Mouse (Mus musculus): ENCODE results near the gene Chrm4.

Gene Chrm4

DNA sequence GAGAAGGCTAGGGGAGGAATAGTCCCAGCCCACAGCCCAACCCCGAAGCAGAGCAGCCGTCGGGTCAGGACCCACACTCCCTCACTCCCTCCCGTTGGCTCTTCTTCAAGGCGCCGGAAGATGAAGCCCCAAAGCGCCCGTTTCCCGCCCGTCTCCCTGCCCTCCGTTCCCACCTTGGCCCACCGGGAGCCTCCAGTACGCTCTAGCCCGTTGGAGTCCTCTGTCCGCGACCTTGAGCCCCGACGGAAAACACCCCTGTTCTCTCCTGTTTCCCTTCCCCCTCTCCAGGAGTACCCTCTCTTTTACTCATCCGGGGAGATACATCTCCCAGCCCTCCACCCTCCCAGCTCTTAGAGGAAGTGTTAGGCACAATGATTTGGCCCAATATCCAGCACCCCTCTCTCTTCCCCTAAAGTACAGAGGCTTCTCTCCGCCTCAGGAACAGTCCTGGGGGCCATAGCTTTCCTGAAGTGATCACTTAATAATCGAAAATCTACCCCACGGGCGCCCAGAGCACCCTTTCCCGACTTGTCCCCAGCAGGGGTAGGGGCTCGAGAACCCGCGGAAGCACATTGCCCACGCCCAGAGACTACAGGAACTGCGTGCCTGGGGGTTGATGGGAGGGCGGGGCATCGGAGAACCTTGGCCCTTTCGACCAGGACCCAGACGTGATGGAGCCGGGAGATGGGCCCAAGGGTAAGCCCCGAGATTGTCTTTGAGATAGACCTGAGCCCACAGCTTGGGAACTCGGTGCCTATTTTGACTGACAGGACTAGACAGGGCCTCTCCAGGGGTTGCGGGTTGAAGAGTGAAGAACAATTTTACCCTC is 4.2 kb upstream of the Chrm4 start:
- no peak for DNase-seq (ENCODE audit: low spot score)

DNA sequence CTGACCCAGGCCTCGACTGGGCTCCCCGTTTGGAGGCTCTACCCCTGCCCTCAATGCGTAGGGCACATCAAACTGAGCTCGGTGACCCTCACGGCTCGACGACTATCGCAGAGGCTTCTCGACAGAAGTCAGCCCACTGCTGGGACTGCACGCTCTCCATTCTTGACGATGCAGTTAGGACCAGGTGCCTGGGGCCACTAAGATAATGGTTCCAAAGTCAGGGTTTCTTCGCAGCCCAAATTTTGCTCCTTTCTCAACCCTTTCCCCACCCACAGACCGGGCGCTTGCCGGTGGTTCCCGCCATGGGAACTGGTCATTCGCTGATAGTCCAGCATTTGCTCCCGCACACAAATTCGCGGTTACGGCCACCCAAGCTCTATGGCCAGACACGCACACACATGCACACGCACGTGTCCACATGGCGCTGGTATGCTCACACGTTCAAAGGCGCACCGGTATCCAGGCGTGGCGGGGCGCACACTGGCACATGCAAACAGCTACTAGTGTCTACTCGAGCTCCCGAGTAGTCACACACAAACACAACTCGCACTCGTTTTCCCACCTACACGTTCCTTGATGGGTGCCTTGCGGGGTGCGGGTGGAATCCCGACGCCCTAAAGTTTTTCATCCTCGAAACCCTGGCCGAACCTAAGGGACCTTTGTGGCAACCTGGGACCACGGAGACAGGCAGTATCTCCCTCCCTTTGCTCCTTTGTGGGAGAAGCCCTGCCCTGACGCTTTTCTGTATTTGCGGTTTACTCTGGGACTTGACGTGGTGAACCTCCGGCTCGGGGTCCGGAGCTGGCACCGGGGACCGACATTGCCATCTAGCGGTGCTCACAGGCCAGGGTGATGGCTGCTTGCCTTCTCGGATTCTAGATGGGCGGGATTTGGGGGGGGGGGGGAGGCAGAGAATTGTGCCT is 3.4 kb upstream of the Chrm4 start:
- DNase-seq (ENCODE audit: low spot score): no peak

DNA sequence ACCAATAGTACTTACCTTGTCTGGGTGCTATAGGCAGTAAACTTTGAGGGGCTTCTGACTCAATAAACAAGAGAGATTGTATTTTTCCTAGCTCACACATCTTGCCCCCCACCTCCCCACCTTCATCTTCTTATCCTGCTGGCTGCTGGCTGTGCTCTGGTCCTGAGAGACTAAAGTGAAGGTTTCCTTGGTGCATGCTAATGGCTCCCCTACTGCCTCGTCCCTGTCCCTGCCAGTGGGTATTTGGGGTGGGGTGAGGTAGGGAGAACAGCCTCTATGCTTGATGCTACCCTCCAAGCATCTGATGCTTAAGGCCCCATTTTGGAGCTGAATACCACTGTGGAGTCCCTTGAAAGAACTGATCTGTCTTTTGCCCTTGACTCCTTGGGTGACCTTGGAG is 2.3 kb upstream of the Chrm4 start:
- DNase-seq (ENCODE audit: low spot score): no peak

DNA sequence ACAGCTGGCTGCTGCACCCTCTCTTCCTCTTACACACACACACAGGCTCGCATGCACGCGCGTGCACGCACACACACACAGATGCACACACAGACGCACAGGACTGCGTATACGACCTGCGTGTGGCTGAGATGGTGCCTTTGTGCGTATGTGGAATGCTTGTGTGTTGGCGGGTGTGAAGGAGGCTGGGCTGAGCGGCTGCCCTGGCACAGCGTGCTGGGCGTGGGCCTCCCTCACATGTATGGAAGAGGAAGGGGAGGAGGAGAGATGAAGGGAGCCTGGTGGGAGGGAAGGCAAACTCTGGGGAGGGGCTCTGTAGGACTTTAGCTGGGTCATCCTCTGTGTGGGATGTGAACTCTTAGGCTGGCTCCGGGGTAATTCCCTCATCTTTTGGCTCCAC is 1.6 kb upstream of the Chrm4 start:
- DNase-seq (ENCODE audit: low spot score): no peak

DNA sequence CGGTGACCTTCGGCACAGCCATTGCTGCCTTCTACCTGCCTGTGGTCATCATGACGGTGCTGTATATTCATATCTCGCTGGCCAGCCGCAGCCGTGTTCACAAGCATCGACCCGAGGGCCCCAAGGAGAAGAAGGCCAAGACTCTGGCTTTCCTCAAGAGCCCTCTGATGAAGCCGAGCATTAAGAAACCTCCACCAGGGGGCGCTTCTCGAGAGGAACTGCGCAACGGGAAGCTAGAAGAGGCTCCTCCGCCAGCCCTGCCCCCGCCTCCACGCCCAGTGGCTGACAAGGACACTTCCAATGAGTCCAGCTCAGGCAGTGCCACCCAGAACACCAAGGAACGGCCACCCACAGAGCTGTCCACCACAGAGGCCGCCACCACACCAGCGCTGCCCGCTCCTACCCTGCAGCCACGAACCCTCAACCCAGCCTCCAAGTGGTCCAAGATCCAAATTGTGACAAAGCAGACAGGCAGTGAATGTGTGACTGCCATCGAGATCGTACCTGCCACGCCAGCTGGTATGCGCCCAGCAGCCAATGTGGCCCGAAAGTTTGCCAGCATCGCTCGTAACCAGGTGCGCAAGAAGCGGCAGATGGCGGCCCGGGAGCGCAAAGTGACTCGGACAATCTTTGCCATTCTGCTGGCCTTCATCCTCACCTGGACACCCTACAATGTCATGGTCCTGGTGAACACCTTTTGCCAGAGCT is 931 bp downstream of the Chrm4 start:
- no peak for DNase-seq (ENCODE audit: low spot score)

DNA sequence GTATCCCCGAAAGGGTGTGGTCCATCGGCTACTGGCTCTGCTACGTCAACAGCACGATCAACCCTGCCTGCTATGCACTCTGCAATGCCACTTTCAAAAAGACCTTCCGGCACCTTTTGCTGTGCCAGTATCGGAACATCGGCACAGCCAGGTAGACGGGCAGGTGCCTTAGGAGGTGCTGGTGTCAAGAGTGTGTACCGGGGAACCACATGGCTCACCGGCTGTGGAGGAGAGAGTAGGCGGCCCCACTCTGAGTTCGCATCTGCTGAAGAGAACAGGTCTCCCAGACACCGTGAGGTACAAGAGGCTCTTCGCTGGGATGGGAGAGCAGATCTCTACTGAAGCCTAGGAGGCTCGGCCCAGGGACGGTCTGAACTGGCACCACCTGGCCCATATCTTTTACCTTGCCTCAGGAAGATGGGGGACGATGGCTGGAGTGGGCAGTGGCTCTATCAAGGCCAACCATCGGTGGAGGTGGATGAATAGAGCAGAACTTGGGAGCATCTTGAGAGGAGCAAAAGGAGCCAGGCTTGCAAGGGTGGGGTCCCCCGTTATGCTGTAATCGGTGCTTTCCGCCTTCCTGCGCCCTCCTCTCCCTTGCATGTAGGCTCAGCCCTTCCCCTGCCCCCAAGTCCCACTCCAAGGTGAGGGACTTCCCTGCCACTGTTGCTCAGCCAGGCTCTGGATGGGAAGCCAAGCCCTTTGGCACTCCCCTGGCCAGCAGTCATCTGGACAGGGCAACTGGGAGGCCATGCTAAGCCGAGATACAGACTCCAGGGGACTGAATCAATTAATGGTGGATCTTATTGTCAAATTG is 1.7 kb downstream of the Chrm4 start:
- DNase-seq (ENCODE audit: low spot score): no peak

DNA sequence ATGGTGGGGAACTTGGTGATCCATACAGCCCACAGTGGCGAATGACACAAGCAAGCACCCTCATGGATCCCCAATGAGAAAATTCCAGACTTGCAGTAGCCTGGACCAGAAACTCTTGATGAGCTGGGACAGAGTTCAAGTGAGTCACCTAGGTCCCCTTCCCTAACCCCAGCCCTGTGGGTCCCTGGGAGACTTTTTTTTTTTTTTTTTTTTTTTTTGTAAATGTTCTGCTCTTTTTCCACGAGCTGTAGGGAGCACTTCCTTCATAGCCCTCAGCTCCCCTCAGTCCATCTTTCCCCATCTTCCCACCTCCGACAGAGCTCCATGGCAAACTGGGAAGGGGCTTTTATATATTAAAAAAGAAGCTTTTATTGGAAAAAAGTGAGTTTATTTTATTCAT is 2.4 kb downstream of the Chrm4 start:
- no peak for DNase-seq (ENCODE audit: low spot score)

DNA sequence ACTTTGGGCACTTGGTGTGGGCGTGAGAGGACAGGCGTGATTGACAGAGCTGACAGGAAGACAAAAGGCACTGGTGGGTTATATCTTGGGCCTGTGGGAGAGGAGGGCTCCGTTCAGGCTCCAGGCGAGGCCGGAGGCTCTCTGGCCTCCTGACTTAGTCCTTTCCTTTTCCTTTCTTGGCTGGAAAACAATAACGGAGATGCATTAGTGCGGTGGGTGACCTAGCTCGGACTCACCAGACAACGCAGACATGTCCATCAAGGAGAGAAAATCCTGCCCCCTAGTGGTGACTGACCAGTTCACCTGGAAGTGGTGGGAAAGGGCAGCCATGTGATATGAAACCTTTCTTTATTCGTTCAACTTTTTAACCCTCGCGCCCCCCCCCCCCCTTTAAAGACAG is 2.9 kb downstream of the Chrm4 start:
- no peak for DNase-seq (ENCODE audit: low spot score)

DNA sequence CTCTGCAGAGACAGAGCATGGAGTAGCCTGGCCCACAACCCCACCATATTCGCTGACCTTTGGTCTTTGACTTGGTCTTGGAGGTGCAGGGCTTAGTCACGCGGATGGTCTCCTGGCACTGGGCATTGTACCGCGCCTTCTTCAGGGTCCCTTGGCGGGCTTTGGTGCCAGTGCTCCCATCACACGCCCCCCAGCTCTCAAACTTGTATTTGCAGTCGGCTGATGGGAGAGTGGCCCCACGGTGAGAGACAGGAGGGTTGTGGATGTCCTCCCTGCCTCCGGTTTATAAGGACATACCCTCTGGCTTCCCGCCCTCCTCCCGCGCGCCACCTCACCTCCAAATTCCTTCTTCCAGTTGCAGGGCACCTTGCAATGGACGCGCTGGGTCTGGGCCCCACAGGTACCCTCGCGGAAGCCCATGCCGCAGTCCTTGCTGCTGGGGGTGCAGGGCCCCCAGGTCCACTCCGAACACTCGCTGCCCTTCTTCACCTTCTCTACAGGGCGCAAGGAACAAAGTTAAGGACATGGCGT is 3.8 kb downstream of the Chrm4 start:
- DNase-seq (ENCODE audit: low spot score): no peak

DNA sequence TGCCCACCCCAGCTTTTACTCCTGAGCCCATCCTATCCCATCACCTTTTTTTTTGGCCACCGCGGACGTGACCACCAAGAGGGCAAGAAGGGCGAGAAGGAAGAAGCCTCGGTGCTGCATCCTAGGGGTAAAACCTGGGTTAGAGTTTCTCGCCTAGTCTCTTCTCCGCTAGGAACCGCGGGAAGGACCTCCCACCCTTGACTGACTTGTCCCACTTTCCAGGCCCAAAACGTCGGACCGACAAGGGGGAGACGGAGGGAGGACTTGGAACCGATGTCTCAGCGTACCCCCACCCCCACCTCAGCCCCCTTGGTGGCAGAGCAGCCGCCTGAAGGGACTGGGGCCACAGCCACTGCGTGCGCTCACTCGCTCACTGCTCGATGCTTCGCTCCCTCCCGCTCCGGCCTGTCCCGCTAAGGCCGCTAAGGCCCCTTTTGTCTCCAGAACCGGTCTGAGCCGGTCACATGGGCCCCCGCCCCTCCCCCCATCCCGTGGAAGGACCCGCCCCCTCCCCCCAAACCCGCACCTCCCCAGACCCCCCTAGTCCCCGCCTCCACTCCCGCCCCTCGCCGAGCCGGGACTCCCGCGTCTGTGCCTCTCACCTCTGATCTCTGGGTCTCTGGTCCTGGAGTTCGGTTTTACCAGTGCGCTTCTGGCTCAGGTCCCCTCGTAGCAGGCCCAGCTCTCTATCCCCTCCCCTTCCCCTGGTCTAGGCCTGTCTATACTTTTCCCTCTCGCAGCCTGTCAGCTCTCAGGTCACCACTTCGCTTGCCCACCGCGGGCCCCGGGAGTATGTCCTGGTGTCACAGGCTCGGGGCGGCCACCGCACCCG is 4.5 kb downstream of the Chrm4 start:
- DNase-seq (ENCODE audit: low spot score): peak; percentile 60

DNA sequence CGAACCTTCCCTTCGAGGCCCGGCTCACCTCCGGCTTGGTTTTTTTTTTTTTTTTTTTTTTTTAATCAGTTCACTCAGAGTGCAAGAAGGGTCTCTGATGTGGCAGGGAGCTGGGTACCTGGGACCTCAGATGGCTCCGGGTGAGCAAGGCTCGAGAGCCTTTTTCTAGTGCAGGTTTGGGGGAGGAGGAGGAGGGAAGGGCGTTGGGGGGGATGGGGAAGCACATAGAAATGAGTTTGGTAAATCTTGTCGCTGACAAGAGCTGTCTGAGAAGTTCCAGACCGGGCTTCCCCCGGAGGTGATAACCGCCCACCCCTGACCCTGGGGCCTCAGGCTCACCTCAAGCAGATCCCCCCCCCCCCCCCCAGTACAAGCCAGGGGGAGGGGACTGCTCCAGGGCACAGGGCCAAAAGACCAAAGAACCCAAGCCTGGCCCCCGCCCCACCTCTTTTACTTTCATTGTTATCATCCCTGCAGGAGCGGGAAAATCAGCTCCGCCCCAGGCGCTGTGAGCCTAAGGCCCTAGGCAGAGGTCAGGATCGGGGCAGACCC is 5.2 kb downstream of the Chrm4 start, which contains the start of gene Mdk:
Gene Mdk (minus strand): TSS at position 138 of the 552 bp plus-strand sequence.
- DNase-seq (ENCODE audit: low spot score): no peak

DNA sequence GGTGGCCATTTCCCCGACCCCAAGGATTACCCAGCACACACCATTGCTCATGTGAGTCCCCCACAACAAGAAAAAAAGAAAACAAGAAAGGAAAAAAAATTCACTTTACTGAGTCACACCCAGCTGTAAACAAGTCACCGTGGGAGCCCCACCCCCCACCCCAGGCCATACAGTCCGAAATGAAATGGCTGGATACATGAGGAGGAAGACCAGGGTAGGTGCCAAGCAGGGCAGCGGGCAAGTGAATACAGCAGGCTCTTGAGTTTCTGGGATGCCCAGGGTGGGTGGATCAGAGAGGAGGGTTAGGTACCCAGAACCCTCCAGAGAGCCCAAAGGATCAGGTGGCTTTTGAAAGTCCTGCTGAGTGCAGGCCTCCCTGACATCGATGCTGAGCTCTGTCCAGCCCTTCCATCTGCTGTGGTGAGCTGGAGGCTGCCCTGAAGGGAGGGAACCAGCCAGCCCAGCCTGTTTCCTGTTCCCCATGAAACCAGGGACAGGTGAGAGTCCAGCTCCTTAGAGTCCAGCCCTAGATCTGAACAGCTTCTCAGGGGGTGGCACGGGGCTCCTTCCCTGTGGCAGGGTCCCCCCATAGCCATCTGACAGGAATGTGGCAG is 5.8 kb downstream of the Chrm4 start:
- no peak for DNase-seq (ENCODE audit: low spot score)

DNA sequence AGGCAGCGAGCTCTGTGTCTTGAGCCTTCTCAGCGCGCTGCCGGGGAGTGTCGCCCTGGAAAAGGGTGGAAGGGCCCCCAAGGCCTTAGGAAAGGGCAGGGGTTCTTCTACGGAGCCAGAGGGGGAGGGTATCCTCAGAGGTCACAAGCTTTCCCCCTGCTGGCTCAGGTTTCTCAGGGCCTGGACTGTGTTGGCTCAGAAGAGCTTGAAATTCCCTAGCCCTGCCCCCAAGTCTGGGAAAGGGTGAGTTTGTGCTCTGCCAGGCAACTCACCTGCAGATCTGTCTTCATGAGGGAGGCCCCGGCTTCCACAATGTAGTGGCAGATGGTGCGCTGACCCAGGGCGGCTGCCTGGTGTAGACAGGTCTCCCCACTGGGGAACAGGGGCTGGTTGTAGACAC is 6.4 kb downstream of the Chrm4 start:
- no peak for DNase-seq (ENCODE audit: low spot score)

DNA sequence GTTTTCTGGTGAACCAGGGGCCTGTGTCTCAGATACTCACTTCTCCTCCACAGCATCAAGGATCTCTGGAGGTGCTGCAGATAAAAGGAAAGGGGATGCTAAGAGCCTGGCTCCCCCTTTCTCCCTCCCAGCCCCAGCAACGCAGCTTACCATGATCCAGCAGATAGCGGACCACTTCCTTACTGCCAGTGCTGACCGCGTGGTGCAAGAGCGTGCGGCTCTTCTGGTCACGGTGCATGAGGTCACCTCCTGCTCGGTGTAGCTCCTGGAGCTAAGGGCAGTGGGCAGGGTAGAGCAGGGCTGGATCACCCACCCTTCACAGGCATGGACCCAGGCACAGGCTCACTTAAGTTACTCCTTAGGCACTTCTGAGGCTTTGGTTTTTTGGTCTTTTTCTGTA is 7.0 kb downstream of the Chrm4 start:
- no peak for DNase-seq (ENCODE audit: low spot score)

DNA sequence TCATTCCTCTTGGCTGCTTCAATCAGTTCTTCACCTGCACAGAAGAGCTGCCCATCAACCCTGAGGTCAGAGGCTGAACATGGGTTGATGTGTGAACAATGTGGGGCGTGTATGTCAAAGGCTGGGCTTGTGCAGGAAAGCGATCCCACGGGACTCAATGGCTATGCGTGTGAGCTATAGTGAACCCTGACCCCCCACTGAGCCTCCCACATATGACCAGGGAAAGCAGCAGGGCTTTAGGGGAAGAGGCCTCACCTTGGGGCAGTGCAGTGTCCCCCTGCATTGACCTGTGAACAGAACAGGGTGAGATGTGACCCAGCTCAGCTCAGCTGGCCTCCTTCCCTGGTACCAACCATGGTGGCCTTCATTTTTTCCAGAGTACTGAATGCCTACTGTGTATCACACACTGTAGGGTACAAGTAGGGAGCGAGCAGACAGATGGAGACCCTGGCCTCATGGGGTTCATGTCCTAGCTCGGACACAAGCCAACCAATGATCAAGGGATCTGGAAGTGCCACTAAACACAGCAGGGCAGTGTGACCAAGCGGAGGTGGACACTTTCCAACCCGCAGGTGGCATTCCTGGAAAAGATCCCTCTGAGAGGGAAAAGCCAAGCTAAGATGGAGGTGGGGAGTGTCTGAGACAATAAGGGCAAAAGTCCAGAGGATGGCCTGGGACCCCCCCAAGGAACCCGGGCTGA is 7.9 kb downstream of the Chrm4 start:
- DNase-seq (ENCODE audit: low spot score): no peak

DNA sequence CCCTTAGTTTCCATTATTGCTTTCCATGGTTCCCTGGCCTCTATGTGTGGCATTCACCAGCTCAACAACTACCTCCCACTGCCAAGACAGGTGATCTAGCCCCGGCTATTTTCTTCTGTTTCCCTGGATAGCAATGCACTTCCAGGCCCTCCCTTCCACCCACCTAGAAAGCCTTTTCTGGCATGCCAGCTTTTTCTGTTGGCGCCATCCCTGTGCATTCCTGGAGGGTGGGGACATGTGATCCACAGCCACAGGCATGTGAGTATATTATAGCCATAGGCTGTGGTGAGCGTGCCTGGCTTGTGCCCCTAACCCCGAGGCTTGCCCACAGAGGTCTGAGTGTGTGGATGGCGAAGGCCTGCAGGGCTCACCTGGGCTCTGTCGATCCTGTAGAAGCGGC is 9.1 kb downstream of the Chrm4 start:
- no peak for DNase-seq (ENCODE audit: low spot score)

DNA sequence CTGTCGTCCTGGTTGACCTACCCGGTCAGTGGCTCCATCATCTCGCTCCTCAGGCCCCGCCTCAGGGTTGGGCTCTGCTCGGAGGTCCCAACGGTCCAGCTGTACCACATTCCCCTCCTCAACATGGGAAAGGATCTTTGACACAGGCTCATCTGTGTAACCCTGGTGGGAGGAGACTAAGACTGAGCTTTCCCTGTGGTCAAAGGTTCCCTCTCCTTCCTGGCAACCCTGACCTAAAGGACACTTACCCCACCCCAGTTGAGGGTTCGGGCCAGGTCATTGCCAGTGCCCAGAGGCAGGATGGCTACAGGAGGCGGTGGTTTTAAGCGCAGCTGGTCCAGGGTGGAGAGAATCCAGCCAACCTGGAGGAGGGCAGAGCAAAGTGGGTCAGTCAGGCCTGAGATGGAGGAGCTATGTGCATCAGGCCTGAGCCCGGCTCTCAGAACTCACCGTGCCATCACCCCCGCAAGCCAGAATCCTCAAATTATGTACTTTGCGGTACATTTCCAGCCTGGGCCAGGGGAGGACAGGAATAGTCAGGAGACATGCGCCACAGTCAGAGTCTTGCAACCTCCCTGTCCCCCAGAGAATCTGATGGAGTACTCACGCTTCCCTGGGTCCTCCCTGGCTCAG is 12.4 kb downstream of the Chrm4 start:
- DNase-seq (ENCODE audit: low spot score): no peak

DNA sequence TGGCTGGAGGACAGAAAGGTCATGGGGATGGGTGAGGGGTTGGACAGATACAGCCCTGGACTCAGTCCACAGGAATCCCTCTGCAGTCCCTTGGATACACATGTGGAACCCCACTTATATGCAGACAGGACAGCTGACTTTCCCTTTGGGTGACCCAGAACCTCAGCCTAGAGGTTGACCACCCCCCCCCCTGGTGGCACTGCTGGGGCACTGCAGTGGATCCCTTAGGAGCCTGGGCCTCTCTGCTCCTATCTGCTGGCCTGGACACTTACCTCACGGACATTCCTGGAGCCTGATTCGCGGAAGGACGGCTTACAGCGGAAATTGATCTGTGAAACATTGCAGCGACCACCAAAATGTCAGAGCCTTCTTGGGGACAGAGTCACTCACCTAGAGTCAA is 15.3 kb downstream of the Chrm4 start:
- DNase-seq (ENCODE audit: low spot score): no peak
